Mouse (Mus musculus): Measurements from ENCODE around the gene Frmd4a. TPM values are rescaled to one million over a fixed set of nuclear protein-coding genes. Genes with fewer than 3 reads are reported as not detected.
A peak's percentile ranks its signal among the peaks of the same experiment; 100 is the strongest.

Frmd4a gene
- polyA plus RNA-seq, 2 experiments = 39.6 to 47.0 TPM

DNA sequence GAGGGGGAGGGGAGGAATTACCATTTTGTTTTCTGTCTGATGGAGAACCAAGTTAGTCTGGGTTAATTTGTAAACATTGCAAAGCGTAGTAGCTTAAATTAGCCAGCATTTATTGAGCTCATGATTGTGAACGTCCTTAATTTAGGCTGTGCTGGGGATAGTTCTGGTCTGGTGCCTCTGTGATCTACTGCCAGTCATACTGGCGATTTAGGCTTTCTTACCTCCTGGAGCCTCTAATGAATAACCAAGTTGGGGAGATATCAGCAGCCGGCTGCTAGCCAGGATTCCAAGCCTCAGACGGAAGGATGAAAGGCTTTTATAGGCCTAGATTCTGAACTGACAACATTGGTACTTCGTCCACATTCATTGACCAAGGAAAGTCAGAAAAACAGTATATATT lies 369.0 kb downstream of the Frmd4a start:
- Histone ChIP-seq H3K4me2 (replicated peaks; ENCODE audit: low read depth, low read length, severe bottlenecking) (no peak overlapping the region), H3K27me3 (ENCODE audit: control insufficient read depth, insufficient read depth, low read length) (no peaks in the 10 kb centered on the region), H3K27ac (replicated peaks; ENCODE audit: low read depth, low read length) (no peak overlapping the region), H3K4me3 (replicated peaks; ENCODE audit: low read length) (no peak overlapping the region), H3K4me1 (ENCODE audit: control insufficient read depth, insufficient read depth, low read length) (peaks cover 14% of the 10 kb centered on the region), H3K9ac (ENCODE audit: low read depth, low read length, severe bottlenecking) (no peak overlapping the region), H3K36me3 (ENCODE audit: control insufficient read depth, insufficient read depth, low read length) (no peaks in the 10 kb centered on the region), H3K9me3 (ENCODE audit: control insufficient read depth, low read length) (no peaks in the 10 kb centered on the region)
- DNase-seq (ENCODE audit: low spot score) (no peak), ATAC-seq (ENCODE audit: low FRiP score, low read depth) (no peak)
- no peak for TF ChIP-seq POLR2A (IDR thresholded peaks at IDR 0.05; ENCODE audit: borderline replicate concordance, extremely low read depth, insufficient read depth, insufficient read length)
- 39% methylated on average over 6 of the region's 6 CpGs for WGBS

DNA sequence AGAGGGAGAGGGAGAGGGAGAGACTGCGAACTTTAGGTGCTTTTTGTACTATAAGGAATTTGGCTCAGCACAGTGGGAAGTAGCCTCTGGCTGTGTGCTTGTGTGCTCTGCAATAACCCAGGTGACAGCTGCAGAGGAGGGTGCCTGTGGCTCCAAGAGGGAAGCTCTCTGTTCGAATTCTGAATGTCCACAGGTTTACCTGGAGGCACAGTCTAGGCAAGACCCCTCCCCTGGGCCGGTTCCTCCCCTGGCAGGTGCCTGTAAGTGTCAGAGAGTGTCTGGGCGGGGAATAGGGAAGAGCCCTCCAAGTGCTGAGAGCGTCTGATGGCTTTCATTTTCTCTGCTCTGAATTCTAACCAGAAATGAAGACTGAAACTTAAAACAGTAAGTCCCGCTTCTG lies 371.8 kb downstream of the Frmd4a start:
- Histone ChIP-seq H3K4me2 (replicated peaks; ENCODE audit: low read depth, low read length, severe bottlenecking) (no peak overlapping the region), H3K9me3 (ENCODE audit: control insufficient read depth, low read length) (no peaks in the 10 kb centered on the region), H3K9ac (ENCODE audit: low read depth, low read length, severe bottlenecking) (no peak overlapping the region), H3K4me3 (replicated peaks; ENCODE audit: low read length) (no peak overlapping the region), H3K36me3 (ENCODE audit: control insufficient read depth, insufficient read depth, low read length) (no peaks in the 10 kb centered on the region), H3K27me3 (ENCODE audit: control insufficient read depth, insufficient read depth, low read length) (no peaks in the 10 kb centered on the region), H3K27ac (replicated peaks; ENCODE audit: low read depth, low read length) (no peak overlapping the region), H3K4me1 (ENCODE audit: control insufficient read depth, insufficient read depth, low read length) (peaks cover 21% of the 10 kb centered on the region)
- no peak for ATAC-seq (ENCODE audit: low FRiP score, low read depth)
- no peak for TF ChIP-seq POLR2A (IDR thresholded peaks at IDR 0.05; ENCODE audit: borderline replicate concordance, extremely low read depth, insufficient read depth, insufficient read length)
- no peak for DNase-seq (ENCODE audit: low spot score)
- 23% methylated on average over 6 of the region's 6 CpGs for WGBS

- H3K4me2 ChIP-seq (replicated peaks; ENCODE audit: low read depth, low read length, severe bottlenecking) = no peak overlapping the region
- no peaks in the 10 kb centered on the region for H3K36me3 ChIP-seq (ENCODE audit: control insufficient read depth, insufficient read depth, low read length)
- TF ChIP-seq POLR2A (IDR thresholded peaks at IDR 0.05; ENCODE audit: borderline replicate concordance, extremely low read depth, insufficient read depth, insufficient read length) = no peak
- peaks cover 21% of the 10 kb centered on the region for H3K4me1 ChIP-seq (ENCODE audit: control insufficient read depth, insufficient read depth, low read length)
- DNase-seq (ENCODE audit: low spot score) = no peak
- ATAC-seq (ENCODE audit: low FRiP score, low read depth) = no peak
- H3K27ac ChIP-seq (replicated peaks; ENCODE audit: low read depth, low read length) = no peak overlapping the region
- no peak overlapping the region for H3K4me3 ChIP-seq (replicated peaks; ENCODE audit: low read length)
- WGBS = 72% methylated on average over 4 of the region's 4 CpGs
- H3K9me3 ChIP-seq (ENCODE audit: control insufficient read depth, low read length) = no peaks in the 10 kb centered on the region
- H3K9ac ChIP-seq (ENCODE audit: low read depth, low read length, severe bottlenecking) = no peak overlapping the region
- no peaks in the 10 kb centered on the region for H3K27me3 ChIP-seq (ENCODE audit: control insufficient read depth, insufficient read depth, low read length)
These were observed 373.6 kb downstream of the Frmd4a start for GRCm38 (mm10) chr2:4391091-4391490.

- 29% methylated on average over 7 of the region's 7 CpGs for WGBS
- 0 out of 2 replicates have a peak overlapping the region, but pooled peaks have one; percentile 2 for H3K4me2 ChIP-seq (replicated peaks; ENCODE audit: low read depth, low read length, severe bottlenecking)
- H3K4me1 ChIP-seq (ENCODE audit: control insufficient read depth, insufficient read depth, low read length) = peaks cover 21% of the 10 kb centered on the region
- H3K9me3 ChIP-seq (ENCODE audit: control insufficient read depth, low read length) = no peaks in the 10 kb centered on the region
- H3K9ac ChIP-seq (ENCODE audit: low read depth, low read length, severe bottlenecking) = no peak overlapping the region
- H3K27me3 ChIP-seq (ENCODE audit: control insufficient read depth, insufficient read depth, low read length) = no peaks in the 10 kb centered on the region
- no peak overlapping the region for H3K4me3 ChIP-seq (replicated peaks; ENCODE audit: low read length)
- no peak overlapping the region for H3K27ac ChIP-seq (replicated peaks; ENCODE audit: low read depth, low read length)
- peak; percentile 53; the same call in 1 of the 2 replicates for ATAC-seq (ENCODE audit: low FRiP score, low read depth)
- no peak for TF ChIP-seq POLR2A (IDR thresholded peaks at IDR 0.05; ENCODE audit: borderline replicate concordance, extremely low read depth, insufficient read depth, insufficient read length)
- no peaks in the 10 kb centered on the region for H3K36me3 ChIP-seq (ENCODE audit: control insufficient read depth, insufficient read depth, low read length)
- DNase-seq (ENCODE audit: low spot score) = peak; percentile 37
These were observed 374.2 kb downstream of the Frmd4a start for GRCm38 (mm10) chr2:4391678-4392085.

- Histone ChIP-seq H3K36me3 (ENCODE audit: control insufficient read depth, insufficient read depth, low read length) (no peaks in the 10 kb centered on the region), H3K4me1 (ENCODE audit: control insufficient read depth, insufficient read depth, low read length) (peaks cover 21% of the 10 kb centered on the region), H3K4me2 (replicated peaks; ENCODE audit: low read depth, low read length, severe bottlenecking) (no peak overlapping the region), H3K4me3 (replicated peaks; ENCODE audit: low read length) (no peak overlapping the region), H3K27me3 (ENCODE audit: control insufficient read depth, insufficient read depth, low read length) (no peaks in the 10 kb centered on the region), H3K9ac (ENCODE audit: low read depth, low read length, severe bottlenecking) (no peak overlapping the region), H3K27ac (replicated peaks; ENCODE audit: low read depth, low read length) (no peak overlapping the region), H3K9me3 (ENCODE audit: control insufficient read depth, low read length) (no peaks in the 10 kb centered on the region)
- ATAC-seq (ENCODE audit: low FRiP score, low read depth) (no peak), DNase-seq (ENCODE audit: low spot score) (no peak)
- no peak for TF ChIP-seq POLR2A (IDR thresholded peaks at IDR 0.05; ENCODE audit: borderline replicate concordance, extremely low read depth, insufficient read depth, insufficient read length)
- 87% methylated on average over 4 of the region's 4 CpGs for WGBS
These were observed 375.5 kb downstream of the Frmd4a start for GRCm38 (mm10) chr2:4393046-4393445.

- Histone ChIP-seq H3K4me3 (replicated peaks; ENCODE audit: low read length) (no peak overlapping the region), H3K9me3 (ENCODE audit: control insufficient read depth, low read length) (no peaks in the 10 kb centered on the region), H3K27ac (replicated peaks; ENCODE audit: low read depth, low read length) (no peak overlapping the region), H3K36me3 (ENCODE audit: control insufficient read depth, insufficient read depth, low read length) (no peaks in the 10 kb centered on the region), H3K4me2 (replicated peaks; ENCODE audit: low read depth, low read length, severe bottlenecking) (no peak overlapping the region), H3K4me1 (ENCODE audit: control insufficient read depth, insufficient read depth, low read length) (peaks cover 18% of the 10 kb centered on the region), H3K9ac (ENCODE audit: low read depth, low read length, severe bottlenecking) (no peak overlapping the region), H3K27me3 (ENCODE audit: control insufficient read depth, insufficient read depth, low read length) (no peaks in the 10 kb centered on the region)
- TF ChIP-seq POLR2A (IDR thresholded peaks at IDR 0.05; ENCODE audit: borderline replicate concordance, extremely low read depth, insufficient read depth, insufficient read length) = no peak
- ATAC-seq (ENCODE audit: low FRiP score, low read depth) (no peak), DNase-seq (ENCODE audit: low spot score) (no peak)
- WGBS = 84% methylated on average over 7 of the region's 7 CpGs
These were observed 377.1 kb downstream of the Frmd4a start for GRCm38 (mm10) chr2:4394641-4395040.
